Mouse (Mus musculus) gastrocnemius, postnatal 14 days (tissue): Measurements from ENCODE around the gene Wdr86. TPM values are rescaled to one million over a fixed set of nuclear protein-coding genes. Genes with fewer than 3 reads are reported as not detected.
"Not testable (repeated sequence)": the region's sequence is repeated elsewhere in the genome, so short reads cannot be mapped to it uniquely, and the experiment has no call there.

Experiments
- DNase-seq: peaks from one replicate; pipeline ENCODE4 v3.0.0; 2021; ENCODE audit warnings: mixed read lengths
- intact Hi-C: fragments of 180-260 bp; cut with DNase I; formaldehyde crosslinking; loops from one replicate; pipeline ENCODE4 v1.15.1; 2025; ENCODE audit warnings: low total_unique reads
- total RNA-seq, 2 experiments: library from RNA; stranded (reverse); gene quantifications; 2 replicates each; pipeline ENCODE4 v1.2.3; 2021

Gene Wdr86
- total RNA-seq, 2 experiments from 2014 or later, result 0.07 to 0.35 TPM

DNA sequence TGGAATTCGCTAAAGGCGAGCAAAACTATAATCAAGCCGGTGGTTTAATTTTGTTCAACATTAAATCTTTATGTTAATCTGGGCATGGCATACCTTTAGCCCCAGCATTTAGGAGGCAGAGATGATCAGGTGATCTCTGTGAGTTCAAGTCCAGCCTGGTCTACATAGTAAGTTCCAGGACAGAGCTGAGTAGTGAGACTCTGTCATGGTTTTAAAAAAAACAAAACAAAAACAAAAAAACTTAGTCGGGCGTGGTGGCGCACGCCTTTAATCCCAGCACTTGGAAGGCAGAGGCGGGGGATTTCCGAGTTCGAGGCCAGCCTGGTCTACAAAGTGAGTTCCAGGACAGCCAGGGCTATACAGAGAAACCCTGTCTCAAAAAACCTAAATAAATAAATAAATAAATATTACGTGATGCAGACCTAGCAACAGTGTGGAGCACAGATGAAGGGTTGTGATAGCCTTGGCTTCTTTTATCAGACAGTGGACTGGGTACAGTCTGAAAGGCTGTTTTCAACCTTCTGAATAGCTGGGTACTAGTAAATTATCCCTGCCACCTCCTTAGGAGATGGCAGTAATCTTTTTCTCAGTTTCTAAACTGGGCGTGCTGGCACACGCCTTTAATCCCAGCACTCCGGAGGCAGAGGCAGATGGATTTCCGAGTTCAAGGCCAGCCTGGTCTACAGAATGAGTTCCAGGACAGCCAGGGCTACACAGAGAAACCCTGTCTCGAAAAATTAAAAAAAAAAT lies 43.7 kb downstream of the Wdr86 start:
- DNase-seq, intact Hi-C loops: not testable (repeated sequence)

DNA sequence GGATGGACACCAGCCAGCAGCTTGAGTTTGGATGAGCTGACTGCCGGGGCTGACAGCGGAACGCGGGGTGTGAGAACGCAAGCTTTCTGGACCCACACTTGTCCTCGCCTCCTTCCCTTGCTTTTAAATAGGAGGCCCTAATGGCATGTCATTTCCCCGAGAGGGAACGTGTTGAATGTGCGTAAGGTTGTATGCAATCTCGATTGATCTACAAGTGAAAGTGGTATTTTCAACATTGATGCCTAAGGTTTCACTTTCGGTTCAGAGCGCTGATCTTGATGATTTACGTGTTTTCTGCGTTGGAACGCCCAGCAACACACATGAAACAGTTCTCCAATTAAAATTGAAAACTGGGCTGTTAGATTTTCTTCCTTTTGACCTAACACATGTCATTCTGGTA lies 44.4 kb downstream of the Wdr86 start:
- DNase-seq, result no peak
- intact Hi-C loops, result no loop called here

DNA sequence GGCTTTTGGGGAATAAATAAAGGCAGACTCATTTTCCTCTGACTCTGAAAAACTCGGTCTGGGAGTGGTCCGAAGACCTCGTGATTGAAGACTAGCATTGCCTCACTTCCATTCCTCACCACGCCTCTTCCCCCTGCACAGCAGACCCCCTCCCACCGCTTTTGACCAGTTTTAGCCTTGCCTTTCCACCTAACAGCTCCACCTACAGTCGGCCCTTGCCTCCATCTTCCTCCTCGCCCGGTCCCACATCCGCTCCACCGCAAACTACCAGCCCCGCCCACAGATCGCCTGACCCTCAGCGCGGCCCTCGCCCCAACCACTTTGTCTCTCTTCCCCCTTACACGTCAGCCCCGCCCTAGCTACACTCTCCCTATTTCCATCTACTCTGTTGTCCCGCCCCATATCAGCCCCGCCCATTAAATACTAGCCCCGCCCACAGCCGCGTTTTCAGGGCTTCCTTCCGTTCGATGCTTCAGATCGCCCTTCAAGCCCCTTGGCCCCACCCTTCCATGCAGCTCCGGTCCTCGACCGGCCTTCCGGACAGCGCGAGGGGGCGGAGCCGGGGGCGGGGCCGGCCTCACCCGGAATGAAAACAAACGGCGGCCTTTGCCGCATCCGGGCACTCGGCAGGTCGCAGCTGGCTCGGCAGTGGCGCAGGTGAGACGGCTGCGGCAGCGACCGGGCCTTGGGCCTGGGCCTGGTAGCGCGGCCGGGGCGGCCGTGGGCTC lies 45.0 kb downstream of the Wdr86 start, which contains the start of gene Nub1:
TSS of gene Nub1 (plus strand) at position 167 of the 728 bp plus-strand sequence.
- DNase-seq, result peak; percentile 99
- intact Hi-C loops, result no loop called here

- intact Hi-C loops, result no loop called here
- DNase-seq, result peak; percentile 29
These were observed 45.8 kb downstream of the Wdr86 start for GRCm38 (mm10) chr5:24684578-24685365.

DNA sequence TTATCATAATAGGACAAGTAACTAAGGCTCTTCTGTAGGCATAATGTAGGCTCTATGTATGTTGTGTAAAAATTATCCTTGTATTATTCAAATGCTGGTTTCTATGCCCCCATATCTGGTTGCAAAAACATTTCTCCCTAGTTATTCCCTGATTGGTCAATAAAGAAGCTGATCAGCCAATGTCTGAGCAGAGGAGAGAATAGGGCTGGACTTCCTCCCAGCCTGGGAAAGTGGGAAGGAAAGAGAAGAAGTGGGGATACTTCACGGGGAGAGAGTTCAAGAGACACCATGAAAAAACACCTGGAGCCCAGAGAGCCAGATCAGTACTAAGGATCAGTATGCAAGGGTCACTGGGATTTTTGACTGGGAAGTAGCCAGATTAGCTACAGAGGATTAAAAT lies 49.1 kb downstream of the Wdr86 start:
- intact Hi-C loops, result no loop called here
- DNase-seq, result no peak

GRCm38 (mm10) chr5:24674238-24674637 lies 56.3 kb downstream of the Wdr86 start:
- intact Hi-C loops, result loop anchor here (2.0 kb wide), 1 partner anchor 77 kb away; no protein-coding TSS in a partner anchor
- peak; percentile 62 for DNase-seq

Other genes starting within 250 kb of the Wdr86 start
- not detected for gene Gbx1, start 203.5 kb downstream of the Wdr86 start, total RNA-seq
- gene Asb10, start 189.7 kb downstream of the Wdr86 start, total RNA-seq, result 10 to 100 TPM; 36.2 to 38.4 TPM
- not detected for gene 4931409K22Rik, start 173.9 kb downstream of the Wdr86 start, total RNA-seq
- 10 to 100 TPM; 78.5 to 84.4 TPM for gene Abcf2, start 153.3 kb downstream of the Wdr86 start, total RNA-seq
- gene Chpf2, start 144.0 kb downstream of the Wdr86 start, total RNA-seq, result 10 to 100 TPM; 15.8 to 17.9 TPM
- gene Smarcd3, start 106.3 kb downstream of the Wdr86 start, total RNA-seq, result 100 to 1,000 TPM in 1 of 2 experiments, 10 to 100 TPM in 1; 95.1 to 113 TPM
- gene Nub1, start 45.2 kb downstream of the Wdr86 start, total RNA-seq, result 10 to 100 TPM; 21.7 to 23.6 TPM
- gene Crygn, start 27.3 kb upstream of the Wdr86 start, total RNA-seq, result 1 to 10 TPM in 1 of 2 experiments, not detected in 1; 1.7 TPM
- gene Rheb, start 111.9 kb upstream of the Wdr86 start, total RNA-seq, result 10 to 100 TPM; 55.8 to 56.5 TPM